Mouse (Mus musculus): ENCODE data around the gene Myo1b. TPM values are rescaled to one million over a fixed set of nuclear protein-coding genes. Genes with fewer than 3 reads are reported as not detected.

Gene Myo1b
- total RNA-seq, 2 experiments from 2014 or later = 67.0 to 70.4 TPM

DNA sequence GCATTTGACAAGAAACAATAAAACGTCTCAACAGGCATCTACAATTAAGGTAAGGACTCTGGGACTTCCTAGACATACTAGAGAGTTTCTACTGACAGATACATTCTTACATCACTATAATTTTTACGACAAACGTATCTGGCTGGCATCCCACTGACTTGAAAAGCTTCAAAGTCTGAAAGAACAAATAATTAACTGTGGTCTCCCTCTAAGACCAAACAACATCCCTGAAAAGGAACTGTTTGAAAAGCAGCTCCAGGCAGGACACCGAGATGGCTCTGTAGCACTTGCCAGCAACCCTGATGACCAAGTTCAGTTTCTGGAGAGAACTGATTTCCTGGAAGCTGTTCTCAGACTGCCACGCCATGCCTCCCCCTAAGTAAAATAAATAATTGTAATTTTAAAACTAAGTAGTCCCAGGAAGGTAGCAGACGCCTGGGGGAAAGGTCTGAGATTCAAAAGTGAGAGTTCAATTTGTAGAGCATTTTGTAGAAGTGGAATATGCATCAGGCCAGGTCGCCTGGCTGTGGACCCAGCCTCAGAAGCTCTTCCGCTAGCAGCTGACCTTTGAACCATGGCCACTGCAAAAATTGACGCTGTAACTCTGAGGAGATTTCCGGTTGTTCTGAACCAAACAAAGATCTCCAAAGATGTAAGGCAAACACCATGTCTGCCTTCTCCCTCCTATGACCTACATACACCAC, 60.2 kb downstream of the Myo1b start:
- no peak for DNase-seq

DNA sequence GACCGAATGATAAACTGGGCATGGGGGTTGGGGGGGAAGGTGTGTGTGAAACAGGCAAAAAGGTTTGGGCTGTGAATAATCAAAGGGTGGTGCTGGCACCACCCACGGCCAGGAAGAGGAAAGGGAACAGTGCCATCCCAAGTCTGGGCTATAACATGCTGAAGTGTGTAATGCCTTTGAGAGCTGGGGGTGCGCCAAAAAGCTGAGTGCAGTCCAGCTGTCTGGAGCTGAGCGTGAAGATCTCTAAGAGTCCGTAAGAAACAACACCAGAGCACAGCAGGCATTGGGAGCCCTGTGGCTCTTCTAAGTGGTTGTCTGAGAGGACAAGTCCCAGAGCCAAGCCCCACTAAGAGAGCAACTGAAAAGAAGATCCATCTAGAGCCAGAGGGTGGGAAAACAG, 63.6 kb downstream of the Myo1b start:
- DNase-seq = peak; percentile 67
- intact Hi-C loops (cut with DNase I) = no loop called here

More for the DNA sequence above, 60.2 kb downstream of the Myo1b start:
- intact Hi-C loops (cut with DNase I) = no loop called here

DNA sequence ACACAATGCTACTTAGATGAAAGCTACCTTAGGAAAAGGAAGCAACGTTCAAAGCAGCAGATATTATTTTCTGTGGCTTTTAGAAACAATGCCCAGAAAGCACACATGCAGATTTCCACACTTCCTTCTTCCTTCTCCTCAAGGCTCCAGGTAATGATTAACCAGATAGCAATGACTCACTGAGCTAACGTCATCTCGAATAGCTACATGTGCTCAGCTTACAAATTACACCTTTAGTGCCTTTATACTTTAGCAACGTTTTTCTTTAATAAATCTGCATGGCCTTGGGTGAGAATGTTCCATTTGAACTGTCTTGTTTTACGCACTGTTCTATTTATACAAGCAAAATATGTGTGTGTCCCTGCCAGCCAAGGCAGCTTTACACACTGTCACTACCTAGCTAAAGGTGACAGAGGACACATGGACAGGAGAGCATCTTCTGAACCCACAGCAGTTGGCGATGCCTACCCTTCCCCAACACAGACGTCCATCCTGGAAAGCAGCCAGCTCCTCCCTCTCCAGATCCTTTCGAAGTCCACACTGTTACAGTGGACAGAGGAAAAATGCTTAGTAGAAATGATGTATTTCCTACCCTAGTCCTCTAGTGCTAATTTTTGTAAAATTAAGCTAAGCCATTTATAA, 66.2 kb downstream of the Myo1b start:
- peak; percentile 48 for DNase-seq
- intact Hi-C loops (cut with DNase I) = no loop called here

DNA sequence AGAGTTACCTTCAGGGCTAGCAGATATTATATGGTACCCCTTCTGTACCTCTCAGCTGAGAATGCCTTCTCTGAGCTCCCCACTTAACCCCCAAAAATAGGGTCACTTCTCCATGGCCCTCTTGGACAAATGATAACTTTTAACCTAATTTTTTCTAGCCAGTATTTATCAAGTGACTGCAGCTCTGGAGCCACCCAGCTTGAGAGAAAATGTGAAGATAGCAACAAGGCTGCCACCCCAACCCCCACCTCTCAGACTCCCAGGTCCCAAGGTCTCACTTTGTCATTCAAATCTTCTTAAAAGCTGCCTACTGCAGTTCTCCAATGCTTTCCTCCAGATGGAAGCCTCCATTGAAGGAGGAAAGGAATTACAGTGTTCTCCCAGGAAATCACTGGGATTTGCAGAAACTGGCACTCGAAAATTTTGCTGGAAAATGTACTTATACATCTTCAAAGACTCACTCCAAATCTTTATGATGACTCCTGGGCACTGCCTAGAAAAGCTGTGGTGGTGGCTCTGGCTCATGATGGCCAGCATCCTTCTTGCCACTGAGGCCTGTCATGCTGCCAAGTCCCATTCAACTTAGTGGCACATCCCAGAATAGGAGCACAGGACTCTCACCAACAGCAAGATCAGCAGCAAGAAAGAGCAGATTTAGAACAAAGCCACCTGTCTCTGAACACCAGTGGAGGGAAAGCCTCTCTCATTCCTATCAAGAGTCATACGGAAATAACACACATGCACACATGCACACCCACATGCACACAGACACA, 70.4 kb downstream of the Myo1b start:
- intact Hi-C loops (cut with DNase I) = no loop called here

DNA sequence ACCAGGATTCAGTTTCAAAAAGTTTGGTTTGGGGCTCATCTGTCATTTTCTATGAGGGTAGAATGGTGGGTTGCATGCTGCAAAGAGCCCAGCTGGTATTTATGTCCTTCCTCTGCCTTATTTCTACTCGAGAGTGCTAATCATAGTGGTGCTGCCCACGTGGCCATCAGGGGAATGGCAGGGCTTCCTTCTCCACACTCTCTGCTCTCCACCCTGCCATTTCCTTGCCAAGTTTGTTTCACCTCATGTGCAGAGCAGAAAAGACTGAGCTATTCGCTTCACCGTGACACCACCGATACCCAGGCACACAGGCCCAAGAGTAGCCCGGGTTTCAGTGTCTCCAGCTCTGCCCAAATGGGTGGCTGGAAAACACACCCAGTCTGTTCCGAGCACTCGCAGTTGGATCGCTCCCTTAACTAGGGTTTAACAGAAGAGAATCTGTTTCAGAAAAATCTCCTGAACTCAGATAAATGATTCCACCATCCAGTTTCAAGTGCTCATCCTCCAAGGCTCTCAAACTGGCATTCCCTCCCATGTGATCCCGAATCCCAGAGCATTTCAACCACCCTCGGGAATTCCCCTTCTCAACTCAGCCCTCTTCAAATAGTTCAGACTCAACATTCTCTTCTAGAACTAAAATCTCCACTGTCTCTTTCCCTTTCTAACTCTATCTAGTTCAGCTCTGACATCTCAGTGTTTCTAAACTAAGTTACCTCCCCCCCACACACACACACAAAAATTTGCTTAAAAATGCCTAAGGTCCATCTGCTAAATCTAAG, 77.8 kb downstream of the Myo1b start:
- intact Hi-C loops (cut with DNase I) = no loop called here
- no peak for DNase-seq

More for the DNA sequence above, 70.4 kb downstream of the Myo1b start:
- peak; percentile 34 for DNase-seq

DNA sequence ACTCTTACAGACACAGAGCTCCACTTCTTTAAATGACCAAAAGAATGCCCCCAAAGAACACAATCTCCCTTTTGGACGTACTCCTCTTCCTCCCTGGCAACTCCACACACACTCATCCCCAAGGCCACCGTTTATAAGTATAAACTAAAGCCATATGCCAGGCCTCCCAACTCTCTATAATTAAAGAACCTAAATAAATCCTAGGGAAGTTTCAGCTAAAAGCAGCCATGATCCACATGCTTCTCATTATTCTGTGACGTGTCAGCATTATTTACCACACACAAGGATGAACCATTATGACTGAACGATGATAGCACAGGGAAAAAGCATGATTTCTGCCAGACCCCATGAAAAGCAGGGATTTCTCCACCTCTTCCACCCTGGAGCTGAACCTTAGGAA, 78.6 kb downstream of the Myo1b start:
- no peak for DNase-seq

DNA sequence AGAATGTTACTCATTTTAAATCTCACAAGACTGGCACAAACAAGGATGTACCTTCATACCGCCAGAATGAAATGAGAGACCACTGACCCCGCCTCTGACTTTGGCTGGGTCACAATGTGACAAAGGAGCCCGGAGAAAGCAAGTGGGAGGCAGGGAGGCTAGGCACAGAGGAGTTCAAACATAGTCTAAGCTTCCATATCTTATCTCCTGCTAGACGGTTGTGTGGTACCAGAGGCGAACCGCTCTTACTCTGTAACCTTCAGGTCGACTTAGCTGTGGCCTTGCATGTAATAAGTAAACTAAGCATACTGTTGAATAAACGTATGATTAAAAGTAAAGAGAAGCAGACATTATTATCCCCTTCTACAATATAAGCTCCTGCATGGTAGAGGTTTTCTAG, 80.1 kb downstream of the Myo1b start:
- no peak for DNase-seq
- intact Hi-C loops (cut with DNase I) = no loop called here

More for the DNA sequence above, 78.6 kb downstream of the Myo1b start:
- intact Hi-C loops (cut with DNase I) = no loop called here

DNA sequence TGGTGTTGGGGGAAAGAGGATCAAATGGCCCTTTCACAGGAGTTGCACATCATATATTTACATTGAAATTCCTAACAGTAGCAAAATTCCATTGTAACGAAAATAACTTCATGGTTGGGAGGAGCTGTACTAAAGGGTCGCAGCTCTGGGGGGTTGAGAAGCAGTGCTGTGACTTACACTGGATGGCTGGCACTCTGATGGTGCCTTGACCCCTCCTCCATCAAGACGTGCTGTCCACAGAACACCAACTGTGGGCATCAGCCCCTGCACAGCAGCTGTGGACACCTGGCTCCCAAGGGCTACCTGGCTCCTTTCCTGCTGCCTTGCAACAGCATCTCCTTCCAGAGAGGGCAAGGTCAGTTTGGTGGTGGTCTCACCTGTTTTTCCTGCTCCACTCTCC, 81.8 kb downstream of the Myo1b start:
- intact Hi-C loops (cut with DNase I) = no loop called here

DNA sequence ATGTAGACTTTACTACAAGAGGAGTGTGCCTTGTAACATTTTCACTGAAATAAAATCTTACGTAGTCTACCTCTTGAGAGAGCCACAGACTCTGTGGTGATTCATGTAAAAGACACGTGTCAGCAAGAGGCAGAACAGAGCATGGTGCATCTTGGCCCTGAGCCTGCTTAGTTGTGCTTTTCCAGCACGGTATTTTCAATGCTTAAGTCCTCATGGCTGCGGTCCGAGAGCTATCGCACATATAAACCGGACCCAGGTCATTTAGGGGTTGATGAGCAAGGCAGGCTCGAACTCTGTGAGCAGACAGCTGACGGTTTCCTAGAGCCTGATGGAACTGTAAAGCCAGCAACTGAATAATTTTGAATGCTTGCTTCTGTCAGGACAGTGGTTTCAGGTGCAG, 86.5 kb downstream of the Myo1b start:
- no peak for DNase-seq
- intact Hi-C loops (cut with DNase I) = no loop called here

More for the DNA sequence above, 81.8 kb downstream of the Myo1b start:
- no peak for DNase-seq

DNA sequence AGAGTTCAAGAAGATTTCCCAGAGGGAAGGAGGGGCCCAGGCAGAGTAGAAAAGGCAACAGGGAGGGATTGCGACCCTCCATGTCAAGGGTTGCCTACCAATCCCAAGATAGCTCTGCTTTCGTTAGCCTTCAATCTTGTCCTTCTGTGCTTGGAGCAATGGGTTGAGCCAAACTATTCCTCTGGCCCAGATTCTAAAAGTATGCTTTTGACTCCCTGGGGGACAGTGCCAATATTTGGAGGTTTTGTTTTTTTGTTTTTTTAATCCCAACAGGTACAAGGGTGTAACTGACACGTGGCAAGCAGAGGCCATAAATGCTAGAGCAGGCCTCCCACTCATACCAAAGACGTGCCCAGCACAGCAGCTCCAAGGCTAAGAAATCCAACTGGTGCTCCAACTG, 93.3 kb downstream of the Myo1b start:
- intact Hi-C loops (cut with DNase I) = no loop called here
- DNase-seq = no peak

DNA sequence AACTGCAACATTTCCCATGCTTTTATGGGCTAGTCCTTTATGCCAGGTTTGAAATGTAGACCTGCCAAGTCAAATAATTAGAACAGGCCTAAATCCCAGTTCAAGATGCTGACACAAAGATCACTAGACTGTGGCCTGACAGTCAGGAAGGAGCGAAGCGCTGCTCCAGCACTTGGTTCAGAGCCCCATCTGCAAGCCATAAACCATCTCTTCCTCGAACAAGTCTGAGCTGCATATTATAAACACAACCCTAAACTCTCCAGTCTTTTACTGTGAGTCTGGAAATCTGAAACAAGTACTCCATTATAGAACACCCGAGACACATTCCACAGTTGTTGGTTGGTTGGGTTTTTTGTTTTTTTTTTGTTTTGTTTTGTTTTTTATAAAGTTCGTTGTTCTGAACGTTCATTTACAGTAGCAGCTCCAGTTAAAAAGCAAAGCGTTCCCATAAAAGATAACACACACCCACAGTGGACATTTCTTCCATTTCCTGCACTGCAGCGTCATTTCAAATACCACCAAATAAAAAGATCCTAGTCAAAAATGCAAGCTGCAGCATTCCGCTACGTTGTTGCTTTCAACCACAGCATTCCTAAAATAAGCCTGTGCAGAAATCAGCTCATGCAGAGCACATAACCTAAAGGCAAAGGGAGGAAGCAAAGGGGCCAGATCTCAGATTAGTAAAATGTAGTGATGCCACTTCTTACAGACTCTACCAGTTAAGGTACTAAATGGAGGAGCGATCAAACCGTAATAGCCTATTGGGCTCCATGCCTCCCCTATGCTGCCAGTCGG, 94.0 kb downstream of the Myo1b start:
- no peak for DNase-seq
- intact Hi-C loops (cut with DNase I) = no loop called here

DNA sequence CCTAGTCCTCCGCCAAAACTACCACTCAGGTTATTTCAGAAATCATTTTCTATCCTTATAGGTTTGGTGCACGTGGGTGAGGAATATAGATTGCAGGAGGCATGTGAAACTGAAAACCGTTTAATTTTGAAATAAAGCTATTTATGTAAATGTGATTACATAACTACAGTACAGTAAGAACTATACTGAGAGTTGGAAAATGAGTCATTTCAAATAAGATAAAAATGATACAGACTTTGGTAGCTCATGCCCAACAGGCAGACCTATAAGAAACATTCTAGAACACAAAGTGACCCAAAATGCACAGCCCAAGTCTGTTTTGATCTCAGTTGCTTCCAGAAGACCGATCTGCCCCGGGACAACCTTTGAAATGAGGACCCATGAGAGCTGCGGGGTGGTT, 95.4 kb downstream of the Myo1b start:
- no peak for DNase-seq
- intact Hi-C loops (cut with DNase I) = no loop called here

DNA sequence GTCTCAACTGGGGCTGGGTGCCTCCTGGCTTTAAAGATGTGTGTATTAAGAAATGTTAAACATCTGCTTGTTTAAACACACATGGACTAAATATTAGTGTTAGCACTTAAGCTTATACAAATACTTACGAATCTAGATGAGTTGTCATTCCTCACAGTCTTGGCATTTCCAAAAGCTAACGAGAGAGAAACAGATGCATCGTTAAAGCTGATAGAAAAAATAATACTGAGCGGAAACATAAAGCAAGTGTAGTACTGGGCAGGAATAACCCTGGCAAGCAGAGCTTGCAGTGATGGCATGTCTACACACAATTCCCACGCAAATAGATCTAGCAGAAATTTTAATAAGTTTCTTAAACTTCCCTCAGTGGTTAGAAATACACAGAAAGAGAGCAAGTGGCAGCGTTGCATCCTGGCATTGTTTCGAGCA, 95.8 kb downstream of the Myo1b start:
- intact Hi-C loops (cut with DNase I) = no loop called here
- DNase-seq = no peak

DNA sequence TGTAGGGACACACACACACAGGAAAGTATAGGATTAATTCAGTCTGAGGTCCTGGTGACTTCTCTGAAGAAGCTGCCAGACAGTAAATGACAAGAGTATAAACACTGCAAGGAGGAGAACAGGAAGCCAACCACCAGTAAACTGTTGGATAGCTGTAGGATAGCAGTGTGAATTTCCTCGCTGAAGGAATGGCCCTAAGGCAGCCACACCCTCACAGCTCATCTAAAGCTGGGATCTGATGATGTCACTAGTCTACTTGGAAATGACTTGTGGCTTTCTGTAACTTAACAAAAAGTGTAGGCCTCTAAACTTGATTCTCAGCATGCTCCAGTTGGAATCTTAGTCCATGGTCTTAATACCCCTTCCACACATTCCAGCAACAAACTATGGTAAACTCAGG, 100.2 kb downstream of the Myo1b start:
- DNase-seq = no peak
- intact Hi-C loops (cut with DNase I) = no loop called here

DNA sequence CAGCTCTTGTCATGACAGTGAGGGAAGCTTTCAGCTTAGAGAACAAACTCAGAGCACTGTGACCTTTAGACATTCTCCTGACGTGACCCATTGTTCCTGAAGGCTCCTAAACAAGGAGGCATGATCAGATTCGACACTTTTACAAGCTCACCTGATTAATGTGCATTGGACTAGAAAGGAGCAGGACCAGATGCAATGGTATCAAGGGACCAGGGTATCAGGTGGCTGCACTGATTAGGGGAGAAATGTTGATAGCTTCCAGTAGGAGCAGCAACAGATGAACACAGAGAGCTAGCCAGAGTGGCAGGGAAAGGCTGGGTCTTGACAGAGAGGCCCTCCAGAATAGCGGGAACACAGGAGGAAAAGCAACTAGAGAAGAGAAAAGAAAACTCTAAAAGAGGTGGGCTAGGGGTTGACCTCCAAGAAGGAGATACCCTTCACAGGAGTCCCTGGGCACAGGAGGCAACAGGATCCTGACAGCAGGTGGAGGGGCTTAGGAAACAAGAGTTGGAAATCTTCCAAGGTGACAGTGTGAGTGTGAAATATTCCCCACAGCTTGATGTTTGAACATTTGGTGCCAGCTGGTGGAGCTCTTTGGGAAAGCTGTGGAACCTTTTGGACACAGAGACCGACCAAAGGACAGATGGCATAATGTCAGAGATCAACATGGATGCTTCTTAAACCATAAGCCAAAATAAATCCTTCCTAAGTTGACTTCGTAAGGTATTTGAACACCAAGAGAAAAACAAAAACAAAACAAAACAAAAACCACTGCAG, 100.8 kb downstream of the Myo1b start:
- intact Hi-C loops (cut with DNase I) = no loop called here
- peak; percentile 29 for DNase-seq

DNA sequence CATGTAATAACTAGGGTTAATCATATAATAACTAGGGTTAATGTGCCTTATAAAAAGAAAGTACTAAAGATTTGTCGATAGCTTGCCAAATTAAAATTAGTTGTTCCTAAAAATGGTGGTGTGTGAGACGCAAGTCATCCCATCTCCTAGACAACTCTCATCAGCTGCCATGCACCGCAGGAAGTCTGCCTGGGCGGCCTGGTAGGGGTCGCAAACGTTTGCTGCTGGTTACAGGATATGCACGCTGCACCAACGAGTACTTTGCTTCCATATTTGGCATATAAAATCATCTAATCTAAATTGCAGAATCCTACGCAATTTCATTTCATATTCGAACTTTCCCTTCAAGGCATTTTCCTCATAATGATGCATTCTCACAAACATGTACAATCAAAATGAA, 107.0 kb downstream of the Myo1b start:
- DNase-seq = no peak
- intact Hi-C loops (cut with DNase I) = no loop called here

DNA sequence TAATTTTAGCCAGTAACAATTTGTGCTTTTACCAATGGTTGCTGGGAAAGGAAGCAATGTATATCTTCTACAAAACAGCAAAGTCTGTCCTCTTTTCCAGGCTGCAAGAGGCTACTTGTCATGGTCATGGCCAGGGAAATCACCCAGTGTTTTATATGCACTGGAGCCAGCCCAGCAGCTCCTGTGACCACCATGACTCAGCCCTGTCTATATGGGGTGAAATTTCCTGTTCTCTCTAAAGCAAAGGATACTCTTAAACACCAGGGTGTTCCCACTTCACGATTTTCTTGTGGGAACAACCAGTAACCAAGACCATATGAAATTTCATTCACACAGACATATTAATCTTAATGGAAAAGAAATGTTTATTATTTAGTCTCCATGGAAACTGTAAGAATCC, 107.6 kb downstream of the Myo1b start:
- DNase-seq = no peak

DNA sequence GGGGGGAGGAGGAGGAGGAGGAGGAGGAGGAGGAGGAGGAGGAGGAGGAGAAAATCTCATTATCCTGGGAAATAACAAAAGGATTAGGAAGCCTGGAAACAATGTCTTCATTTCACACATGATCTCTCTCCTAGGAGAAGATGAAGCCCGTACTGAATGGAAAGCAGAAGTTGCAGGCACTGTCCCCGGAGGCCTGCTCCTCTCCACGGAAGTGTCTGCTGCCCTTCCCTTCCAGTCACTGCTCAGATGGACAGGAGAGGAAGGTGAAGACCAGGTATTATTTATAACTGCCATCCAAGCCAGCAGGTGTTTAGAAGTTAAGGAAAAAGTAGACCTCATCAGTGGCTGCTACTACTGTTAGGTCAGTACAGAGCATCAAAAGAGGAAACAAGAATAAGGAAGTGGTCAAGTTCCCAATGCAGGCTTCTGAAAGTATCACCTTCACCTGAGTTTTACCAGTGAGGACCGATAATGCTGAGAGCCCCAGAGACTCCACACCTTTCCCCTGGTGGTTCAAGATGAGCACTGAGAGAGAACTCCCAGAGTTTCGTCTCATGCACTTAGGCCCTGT, 110.7 kb downstream of the Myo1b start:
- intact Hi-C loops (cut with DNase I) = no loop called here
- DNase-seq = no peak

More for the DNA sequence above, 107.6 kb downstream of the Myo1b start:
- intact Hi-C loops (cut with DNase I) = no loop called here
